Mouse (Mus musculus) ovary, adult 18-20 months (tissue): ENCODE measurements around the gene Abtb1.

ENCODE experiments used
- DNase-seq: peaks from one replicate; pipeline ENCODE4 v3.0.0; 2022; ENCODE audit warnings: low spot score, mixed read lengths

Abtb1 gene

DNA sequence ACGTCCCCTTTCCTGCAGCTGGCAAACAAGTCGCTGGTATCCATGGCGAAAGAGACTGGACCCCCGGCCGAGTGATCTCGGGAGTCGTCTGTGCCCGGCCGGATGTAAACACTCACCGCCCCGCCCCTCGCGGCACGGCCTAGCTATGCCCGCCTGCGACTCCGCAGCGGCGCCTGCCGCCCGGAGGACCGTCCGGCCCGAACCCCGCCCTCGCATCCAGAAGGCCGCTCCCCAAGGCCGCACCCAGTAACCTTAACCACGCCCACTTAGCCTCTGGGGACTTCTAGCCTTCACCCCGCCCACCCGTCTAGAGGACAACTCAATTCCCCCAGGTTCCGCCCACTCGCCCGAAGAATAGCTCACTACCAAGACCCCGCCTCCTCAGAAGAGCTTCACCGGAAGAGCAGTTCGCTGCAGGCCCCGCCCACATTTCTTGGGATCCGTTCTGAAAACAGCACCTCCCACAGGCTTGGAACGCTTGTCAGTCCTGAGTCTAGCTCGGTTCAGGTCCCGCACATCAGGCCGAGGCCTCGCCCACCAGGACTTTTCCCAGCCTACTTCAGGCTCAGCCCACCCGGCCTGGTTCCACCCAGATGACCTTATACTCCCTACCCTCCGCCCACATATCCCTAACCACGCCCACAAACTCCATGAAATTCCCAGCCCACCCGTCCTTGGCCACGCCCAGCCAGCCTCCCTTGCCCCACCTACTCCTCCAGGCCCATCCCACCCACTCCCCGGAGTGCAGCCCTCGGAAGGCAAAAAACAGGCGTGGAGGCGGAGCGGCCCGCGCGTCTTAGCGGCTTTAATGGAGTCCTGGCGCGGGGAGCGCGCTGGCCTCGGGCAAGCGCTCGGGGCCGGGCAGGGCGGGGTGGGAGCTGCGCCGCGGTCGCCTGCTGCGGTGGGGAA is at the start of gene Abtb1:
TSS of gene Abtb1 (minus strand) at position 204 of the 909 bp plus-strand sequence.
- peak; percentile 100 for DNase-seq

- DNase-seq, result no peak
Measured at GRCm38 (mm10) chr6:88890832-88891231, 49.0 kb upstream of the Abtb1 start.

GRCm38 (mm10) chr6:88889410-88890042 is 47.7 kb upstream of the Abtb1 start:
- DNase-seq, result no peak

DNA sequence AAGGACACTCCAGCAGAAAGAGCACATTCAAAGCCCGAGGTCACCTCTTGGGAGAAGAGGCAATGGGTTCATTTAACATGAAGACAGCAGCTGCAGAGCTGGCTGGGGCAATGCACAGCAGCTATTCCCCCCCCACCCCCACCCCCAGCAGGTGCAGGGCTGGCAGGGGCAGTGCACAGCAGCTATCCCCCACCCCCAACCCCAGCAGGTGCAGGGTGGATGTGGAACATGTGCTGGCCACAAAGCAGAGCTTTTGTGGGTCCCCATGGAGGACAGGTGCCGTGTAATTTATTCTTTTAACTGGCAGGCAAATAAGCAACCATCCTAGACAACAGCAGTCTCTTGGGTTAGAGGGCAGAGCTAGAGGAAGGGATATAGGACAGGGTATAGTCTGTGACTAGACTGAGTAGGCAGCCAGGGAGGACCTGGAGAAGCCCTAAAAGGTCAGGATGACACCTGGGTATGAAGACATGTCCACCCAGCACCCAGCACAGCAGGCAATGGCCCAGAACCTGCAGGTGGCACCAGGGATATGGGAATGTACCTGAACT is 44.7 kb upstream of the Abtb1 start:
- no peak for DNase-seq

DNA sequence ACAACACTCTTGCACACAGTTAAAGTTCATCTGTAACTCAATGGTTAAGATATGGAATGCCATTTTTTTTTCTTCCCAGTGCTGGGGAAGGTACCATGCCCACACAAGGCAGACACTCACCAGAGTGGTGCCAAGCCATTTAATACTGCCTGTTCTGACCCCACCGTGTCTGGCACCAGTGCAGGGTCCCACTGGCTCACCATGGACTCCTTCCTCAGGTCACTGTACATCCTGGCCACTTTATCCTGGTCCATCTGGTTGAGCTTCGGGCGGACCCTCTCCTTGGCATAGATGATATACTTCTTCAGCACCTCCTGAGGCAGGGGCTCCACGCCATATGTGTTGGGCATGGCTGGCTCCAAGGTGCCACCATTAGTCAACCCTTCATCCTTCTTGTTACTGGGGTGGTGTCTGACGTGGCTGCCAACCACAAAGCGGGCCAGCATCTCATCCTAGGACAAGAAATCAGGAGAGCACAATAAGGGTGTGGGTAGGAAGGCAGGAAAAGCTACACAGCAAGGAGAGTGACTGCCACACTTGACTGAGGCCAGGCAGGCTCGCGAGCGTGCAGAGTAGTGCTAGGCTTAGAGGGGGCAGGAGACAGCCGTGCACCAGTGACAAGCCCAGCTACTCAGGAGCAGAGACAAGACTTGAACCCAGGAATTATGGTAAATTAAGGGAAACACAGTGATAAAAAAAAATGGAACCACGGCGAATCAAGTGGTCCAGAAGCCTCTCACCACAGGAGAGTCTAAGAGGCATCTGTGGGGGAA is 44.0 kb upstream of the Abtb1 start:
- DNase-seq, result no peak

- no peak for DNase-seq
Measured at GRCm38 (mm10) chr6:88884690-88885089, 42.9 kb upstream of the Abtb1 start.

DNA sequence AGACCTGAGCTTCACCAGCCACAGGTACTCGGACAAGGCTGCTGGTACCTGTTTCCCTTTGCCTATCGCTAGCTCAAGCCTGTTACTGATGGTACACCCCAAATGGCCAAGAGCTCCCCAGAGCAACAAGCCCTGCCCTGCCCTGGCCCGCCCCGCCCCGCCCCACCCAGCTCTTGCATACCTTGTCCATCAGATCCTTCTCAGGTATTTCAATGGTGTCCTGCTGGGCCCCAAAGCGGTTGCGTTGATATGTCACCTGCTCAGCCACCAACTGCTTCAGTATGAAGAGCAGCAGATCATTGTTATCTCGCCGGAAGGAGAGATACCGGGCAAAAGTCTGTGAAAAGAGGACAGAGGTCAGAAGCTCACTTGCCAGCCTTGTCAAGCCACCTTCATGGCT is 42.4 kb upstream of the Abtb1 start:
- no peak for DNase-seq

DNA sequence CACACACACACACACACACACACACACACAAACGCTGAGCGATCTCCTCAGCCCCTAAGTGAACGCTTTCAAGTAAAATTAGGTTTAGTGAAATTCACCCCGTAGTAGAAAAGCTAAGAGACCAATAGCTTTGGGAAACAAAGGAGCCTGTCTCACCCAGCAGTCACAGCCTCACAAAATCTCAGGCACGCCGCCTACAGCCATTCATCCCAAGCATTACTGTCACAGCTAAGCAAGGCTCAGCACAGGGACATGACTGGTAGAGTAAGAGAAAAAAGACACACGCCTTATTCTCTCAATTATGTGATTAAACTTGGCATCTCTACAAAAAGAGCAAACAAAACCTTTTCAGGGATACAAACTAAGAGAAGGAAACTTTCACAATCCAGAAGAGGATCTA is 39.5 kb upstream of the Abtb1 start:
- DNase-seq, result no peak

- DNase-seq, result no peak
Measured at GRCm38 (mm10) chr6:88879471-88879870, 37.7 kb upstream of the Abtb1 start.

- peak; percentile 50 for DNase-seq
Measured at GRCm38 (mm10) chr6:88874868-88875508, 33.2 kb upstream of the Abtb1 start, which contains the start of gene Podxl2. Gene Podxl2 (minus strand): TSS chr6:88875044.

- DNase-seq, result no peak
Measured at GRCm38 (mm10) chr6:88873965-88874867, 32.4 kb upstream of the Abtb1 start.

GRCm38 (mm10) chr6:88872811-88873210 is 31.0 kb upstream of the Abtb1 start:
- DNase-seq, result no peak

DNA sequence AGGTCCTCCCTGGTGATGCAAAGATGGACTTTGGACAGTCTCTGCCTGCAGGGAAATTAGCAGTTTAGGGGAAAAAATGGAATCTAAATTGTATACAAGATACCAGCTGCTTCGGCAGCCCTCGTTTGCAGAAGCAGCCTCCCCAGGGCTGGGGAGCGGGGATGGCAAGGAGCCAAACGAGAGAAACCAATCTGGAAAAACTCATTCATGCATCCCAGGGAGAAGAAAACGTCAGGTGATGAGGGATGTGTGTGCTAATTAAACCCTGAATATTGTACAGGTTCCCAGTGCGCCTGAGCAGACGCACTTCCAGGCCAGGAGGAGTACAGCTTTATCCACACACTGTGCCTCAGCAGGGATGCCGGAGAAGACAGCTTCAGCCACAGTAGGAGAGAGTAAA is 29.8 kb upstream of the Abtb1 start:
- DNase-seq, result no peak

- no peak for DNase-seq
Measured at GRCm38 (mm10) chr6:88870594-88870993, 28.8 kb upstream of the Abtb1 start.

DNA sequence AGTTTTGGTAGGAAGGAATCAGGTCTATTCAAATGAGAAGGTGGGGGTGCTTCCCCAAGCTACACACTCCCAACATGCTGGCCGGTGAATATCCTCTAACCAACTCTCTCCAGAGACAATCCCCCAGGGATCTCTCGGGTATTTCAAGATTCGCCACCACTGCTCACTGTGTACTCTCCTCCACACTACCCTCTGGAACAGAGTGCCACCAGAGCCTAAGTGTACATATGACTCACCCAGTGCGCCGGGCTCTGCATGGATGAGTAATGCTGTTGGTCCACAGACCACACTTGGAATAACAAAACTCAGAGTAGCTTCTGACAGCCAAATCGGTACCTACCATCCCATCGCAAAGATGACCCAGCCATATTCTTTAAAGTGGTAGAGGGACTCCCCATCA is 27.7 kb upstream of the Abtb1 start:
- DNase-seq, result no peak

- DNase-seq, result no peak
Measured at GRCm38 (mm10) chr6:88865704-88866103, 23.9 kb upstream of the Abtb1 start.

- DNase-seq, result no peak
Measured at GRCm38 (mm10) chr6:88860914-88861313, 19.1 kb upstream of the Abtb1 start.

DNA sequence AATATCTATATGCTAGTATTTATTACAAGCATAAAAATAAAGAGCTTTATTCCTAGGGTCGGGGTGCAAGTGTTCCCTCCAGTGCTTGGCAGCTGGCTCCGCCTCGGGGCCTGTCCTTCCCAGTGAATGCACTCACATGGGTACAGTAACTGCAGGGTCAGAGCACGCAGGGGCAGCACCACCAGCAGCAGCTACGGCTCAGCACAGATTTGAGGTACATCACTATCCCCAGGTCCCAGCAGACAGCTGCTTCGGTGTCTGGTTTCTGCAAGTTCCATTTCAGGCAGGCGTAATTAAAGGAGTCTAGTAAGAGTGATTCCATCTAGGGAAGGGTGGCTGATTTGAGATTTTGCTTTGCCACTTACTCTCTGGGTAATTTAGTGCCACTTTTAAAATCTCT is 16.6 kb upstream of the Abtb1 start:
- DNase-seq, result no peak

DNA sequence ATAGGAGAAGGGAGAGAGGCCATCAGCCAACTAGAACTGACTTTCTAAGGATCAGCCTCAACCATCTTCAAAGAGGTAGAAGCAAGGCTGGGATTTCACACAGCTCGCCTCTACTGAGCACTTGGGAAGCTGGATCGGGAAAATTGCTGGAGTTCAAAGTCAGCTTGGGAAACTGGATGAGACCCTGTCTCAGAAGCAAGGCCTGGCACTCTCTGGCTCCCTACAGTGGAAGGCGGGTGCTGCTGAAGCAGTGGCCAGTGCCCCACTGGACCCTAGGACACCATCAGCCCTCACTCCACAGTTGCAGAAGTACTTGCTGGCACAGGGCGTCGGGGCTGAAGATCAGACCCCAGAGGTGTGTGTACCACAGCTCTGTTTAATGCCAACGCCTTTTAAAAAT is 16.0 kb upstream of the Abtb1 start:
- no peak for DNase-seq

GRCm38 (mm10) chr6:88857249-88857648 is 15.5 kb upstream of the Abtb1 start:
- no peak for DNase-seq

GRCm38 (mm10) chr6:88855636-88856035 is 13.9 kb upstream of the Abtb1 start:
- DNase-seq, result no peak
